Mouse (Mus musculus) layer of hippocampus, adult 2 months (tissue): Measurements from ENCODE around the gene H2-Ob. TPM values are rescaled to one million over a fixed set of nuclear protein-coding genes. Genes with fewer than 3 reads are reported as not detected.

Experiments used
- DNase-seq, 2 experiments: peaks; one replicate each; pipeline ENCODE4 v3.0.0; 2022; ENCODE audit warnings: low spot score in 2 of 2
- H3K27ac ChIP-seq: fragments of 200-600 bp; 2 replicates; pipeline ENCODE4 v1.8.1; 2022
- H3K4me3 ChIP-seq: fragments of 200-600 bp; 2 replicates; pipeline ENCODE4 v1.8.1; 2022; ENCODE audit warnings: mild to moderate bottlenecking
- CTCF ChIP-seq: fragments of 200-600 bp; conservative IDR thresholded peaks from 2 replicates; pipeline ENCODE4 v1.8.1; 2022; ENCODE audit warnings: antibody characterized with exemption, mild to moderate bottlenecking, moderate library complexity
- total RNA-seq, 2 experiments: library from RNA; stranded (reverse); gene quantifications; 2 replicates each; pipeline ENCODE4 v1.2.3; 2021

The H2-Ob gene
- total RNA-seq, 2 experiments from 2014 or later: 0.17 TPM; not detected in 1

GRCm38 (mm10) chr17:34234926-34235325 is 3.8 kb upstream of the H2-Ob start:
- peak; percentile 93 for TF ChIP-seq CTCF
- Histone ChIP-seq H3K27ac (no peak overlapping the region), H3K4me3 (no peak overlapping the region)
- peak; percentile 60 to 75 for DNase-seq

DNA sequence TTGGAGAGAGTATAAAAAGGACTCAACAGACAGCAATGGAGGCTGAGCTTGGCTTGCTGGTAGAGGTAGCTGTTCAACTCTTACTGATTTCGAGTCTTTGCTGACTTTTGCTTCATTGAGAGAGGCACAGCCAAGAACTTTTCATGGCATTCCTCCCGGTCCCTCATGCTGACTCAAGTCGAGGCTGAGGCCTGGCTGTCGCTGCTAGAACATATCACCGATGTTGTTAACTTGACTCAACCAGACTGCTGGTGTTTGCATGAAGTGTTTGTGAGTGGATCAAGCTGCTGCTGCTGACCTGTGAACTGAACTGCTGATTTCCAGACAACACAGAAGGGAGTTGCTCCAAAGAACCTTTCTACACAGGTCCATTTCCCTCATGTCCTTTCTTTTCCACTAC is 2.0 kb upstream of the H2-Ob start:
- DNase-seq: no peak
- H3K27ac ChIP-seq: no peak overlapping the region
- H3K4me3 ChIP-seq: no peak overlapping the region
- TF ChIP-seq CTCF: no peak

GRCm38 (mm10) chr17:34237741-34238140 is 962 bp upstream of the H2-Ob start:
- no peak overlapping the region for H3K27ac ChIP-seq
- no peak for TF ChIP-seq CTCF

DNA sequence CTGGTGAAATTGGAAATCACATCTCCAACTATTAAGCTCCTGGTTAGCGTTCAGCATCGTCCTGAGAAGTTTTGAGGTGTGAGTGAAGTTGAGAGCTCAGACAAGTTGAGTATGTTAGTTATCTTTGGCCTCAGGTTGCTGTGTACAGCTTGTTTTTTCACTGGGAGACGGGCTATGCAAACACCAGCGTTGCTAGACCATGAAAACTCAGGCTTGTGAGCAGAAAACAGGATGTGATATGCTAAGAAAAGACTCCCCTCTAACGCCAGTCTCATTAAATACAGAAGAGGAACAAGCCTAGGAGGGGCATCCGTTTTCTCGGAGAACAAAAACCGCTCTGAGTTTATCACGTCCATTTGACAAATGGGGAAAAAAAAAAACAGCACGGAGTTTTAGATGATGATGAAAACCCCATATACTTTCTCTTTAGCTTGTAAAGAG is 918 bp downstream of the H2-Ob start:
- no peak for DNase-seq
- H3K4me3 ChIP-seq: no peak overlapping the region
- peak overlapping the region; percentile 53; the same call in 1 of the 2 replicates for H3K27ac ChIP-seq
- no peak for TF ChIP-seq CTCF

More at GRCm38 (mm10) chr17:34237741-34238140, 962 bp upstream of the H2-Ob start:
- no peak for DNase-seq
- H3K4me3 ChIP-seq: no peak overlapping the region

GRCm38 (mm10) chr17:34240366-34240765 is 1.7 kb downstream of the H2-Ob start:
- Histone ChIP-seq H3K4me3 (no peak overlapping the region), H3K27ac (no peak overlapping the region; the same call in 1 of the 2 replicates)
- no peak for DNase-seq
- no peak for TF ChIP-seq CTCF

DNA sequence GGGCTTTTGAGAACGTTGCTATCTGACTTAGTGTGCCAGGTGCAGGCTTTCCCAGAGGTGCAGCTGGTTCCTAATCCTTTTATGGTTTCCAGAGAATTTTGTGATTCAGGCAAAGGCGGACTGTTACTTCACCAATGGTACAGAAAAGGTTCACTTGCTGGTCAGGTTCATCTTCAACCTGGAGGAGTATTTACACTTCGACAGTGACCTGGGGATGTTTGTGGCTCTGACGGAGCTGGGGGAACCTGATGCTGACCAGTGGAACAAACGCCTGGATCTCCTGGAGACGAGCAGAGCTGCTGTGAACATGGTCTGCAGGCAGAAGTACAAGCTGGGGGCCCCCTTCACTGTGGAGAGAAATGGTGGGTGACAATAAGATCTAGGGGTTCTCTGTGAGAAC is 2.2 kb downstream of the H2-Ob start:
- no peak overlapping the region for H3K4me3 ChIP-seq
- TF ChIP-seq CTCF: no peak
- no peak for DNase-seq
- no peak overlapping the region for H3K27ac ChIP-seq

DNA sequence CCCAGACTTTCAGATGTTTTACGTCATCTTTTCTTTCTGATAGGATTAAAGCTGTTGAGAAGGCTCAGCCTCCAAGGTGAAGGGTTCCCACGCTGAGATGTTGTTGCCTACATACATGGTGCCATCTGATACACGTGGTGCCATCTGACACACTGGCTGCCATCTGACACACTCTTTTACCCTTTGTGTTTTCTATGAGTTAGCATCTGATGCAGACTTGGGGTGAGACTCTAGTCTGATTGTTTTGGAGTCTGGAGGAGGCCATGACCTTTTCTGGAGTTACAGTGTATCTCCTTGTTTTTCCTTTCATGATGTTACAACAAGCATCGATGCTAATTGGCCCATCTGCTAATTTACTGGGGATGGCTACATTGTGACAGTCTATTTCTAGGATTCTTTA is 6.0 kb downstream of the H2-Ob start:
- no peak overlapping the region for H3K27ac ChIP-seq
- DNase-seq: no peak
- TF ChIP-seq CTCF: no peak

GRCm38 (mm10) chr17:34247047-34247446 is 8.3 kb downstream of the H2-Ob start:
- H3K27ac ChIP-seq: no peak overlapping the region
- DNase-seq: no peak
- TF ChIP-seq CTCF: peak; percentile 60
- no peak overlapping the region for H3K4me3 ChIP-seq

More for the DNA sequence above, 6.0 kb downstream of the H2-Ob start:
- H3K4me3 ChIP-seq: no peak overlapping the region

GRCm38 (mm10) chr17:34248764-34249163 is 10.1 kb downstream of the H2-Ob start:
- DNase-seq: no peak
- no peak overlapping the region for H3K4me3 ChIP-seq
- H3K27ac ChIP-seq: no peak overlapping the region
- TF ChIP-seq CTCF: no peak

- TF ChIP-seq CTCF: no peak
- no peak for DNase-seq
- Histone ChIP-seq H3K27ac (no peak overlapping the region), H3K4me3 (no peak overlapping the region)
These were observed 10.7 kb downstream of the H2-Ob start for GRCm38 (mm10) chr17:34249361-34249760.

DNA sequence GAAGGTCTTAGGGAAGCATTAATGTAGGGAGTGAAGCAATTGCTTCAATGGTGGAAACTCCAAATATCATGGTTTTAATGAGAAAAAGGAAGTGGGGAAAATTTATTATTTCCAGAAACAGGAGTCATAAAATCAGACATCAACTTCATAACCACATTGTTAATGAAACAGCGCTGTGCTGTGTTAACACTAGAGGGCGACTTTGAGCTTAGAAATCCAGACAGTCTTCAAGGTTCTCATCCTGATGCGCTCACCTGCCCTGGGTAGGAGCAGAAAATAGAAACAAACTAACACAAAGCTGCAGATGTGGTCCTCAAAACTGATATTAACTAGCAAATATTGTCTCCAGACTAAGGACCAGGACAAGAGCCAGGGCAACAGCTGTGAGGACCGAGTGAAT is 11.2 kb downstream of the H2-Ob start:
- peak in 1 of 2 experiments; percentile 48 for DNase-seq
- Histone ChIP-seq H3K27ac (no peak overlapping the region), H3K4me3 (no peak overlapping the region)
- peak; percentile 93 for TF ChIP-seq CTCF

DNA sequence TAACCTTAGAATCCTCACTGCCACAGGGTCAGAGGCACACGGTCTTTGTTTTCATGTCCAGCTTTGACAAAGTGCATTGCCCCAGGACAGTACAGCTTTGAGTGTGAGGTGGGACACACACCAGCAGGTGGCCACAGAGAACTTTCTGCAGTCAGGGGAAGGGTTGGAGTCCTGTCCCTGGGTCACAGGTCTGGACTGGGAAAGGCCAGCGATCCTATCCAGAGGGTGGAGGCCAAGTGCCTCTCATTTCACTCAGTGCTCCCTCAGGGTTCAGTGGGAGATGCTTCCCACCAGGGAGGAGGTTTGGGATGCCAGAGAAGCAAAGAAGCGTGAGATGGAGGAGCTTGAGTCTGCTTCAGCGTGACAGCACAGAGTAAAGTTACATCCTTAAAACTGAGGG is 13.0 kb downstream of the H2-Ob start:
- H3K4me3 ChIP-seq: no peak overlapping the region
- DNase-seq: no peak
- H3K27ac ChIP-seq: no peak overlapping the region
- TF ChIP-seq CTCF: peak; percentile 44

GRCm38 (mm10) chr17:34256501-34256900 is 17.8 kb downstream of the H2-Ob start:
- H3K4me3 ChIP-seq: no peak overlapping the region
- H3K27ac ChIP-seq: no peak overlapping the region
- no peak for DNase-seq
- TF ChIP-seq CTCF: no peak

GRCm38 (mm10) chr17:34257594-34258375 is 19.1 kb downstream of the H2-Ob start, which contains the start of gene H2-Ab1:
TSS of gene H2-Ab1 (plus strand) at chr17:34257689.
- H3K4me3 ChIP-seq: no peak within 1 kb of the TSS
- no peak within 1 kb of the TSS for H3K27ac ChIP-seq
- no peak for TF ChIP-seq CTCF
- DNase-seq: peak; percentile 70 to 89
